Mouse (Mus musculus) CH12.LX (cell line): ENCODE data around the gene Myom3.

Experiments
- CHD2 ChIP-seq: IDR thresholded peaks from 2 replicates; pipeline ENCODE4 v1.6.1; 2011; ENCODE audit warnings: low read length, improper control_type of control experiment
- CTCF ChIP-seq, 2 experiments: IDR thresholded peaks in 1 of 2; conservative IDR thresholded peaks in 1 of 2; 2 replicates each; pipeline ENCODE4 v1.5.1; 2011 to 2012; ENCODE audit warnings: low read depth in 2 of 2, low read length in 2 of 2, improper control_type of control experiment in 1 of 2, inconsistent platforms in 1 of 2, mild to moderate bottlenecking in 1 of 2, moderate library complexity in 1 of 2
- E2F4 ChIP-seq: IDR thresholded peaks from 2 replicates; pipeline ENCODE4 v1.6.1; 2011; ENCODE audit warnings: low read depth, low read length, improper control_type of control experiment; ENCODE audit not compliant: insufficient replicate concordance
- EP300 ChIP-seq: IDR thresholded peaks from 2 replicates; pipeline ENCODE4 v1.6.1; 2011; ENCODE audit warnings: low read length, improper control_type of control experiment
- GABPA ChIP-seq: IDR thresholded peaks from 2 replicates; pipeline ENCODE4 v1.6.1; 2012; ENCODE audit warnings: low read depth, low read length, improper control_type of control experiment, inconsistent platforms; ENCODE audit not compliant: insufficient replicate concordance
- HCFC1 ChIP-seq: IDR thresholded peaks from 2 replicates; pipeline ENCODE4 v1.6.1; 2012; ENCODE audit warnings: low read depth, mild to moderate bottlenecking, inconsistent platforms, low read length, improper control_type of control experiment
- MAFK ChIP-seq: IDR thresholded peaks from 2 replicates; pipeline ENCODE4 v1.6.1; 2011; ENCODE audit warnings: low read length, improper control_type of control experiment; ENCODE audit not compliant: insufficient replicate concordance
- MEF2A ChIP-seq: IDR thresholded peaks from 2 replicates; pipeline ENCODE4 v1.6.1; 2014; ENCODE audit warnings: low read depth, mild to moderate bottlenecking, inconsistent platforms, low read length, improper control_type of control experiment, borderline replicate concordance
- MYC ChIP-seq: IDR thresholded peaks from 2 replicates; pipeline ENCODE4 v1.6.1; 2011; ENCODE audit warnings: low read depth, mild to moderate bottlenecking, improper control_type of control experiment, low read length
- NELFE ChIP-seq: IDR thresholded peaks from 2 replicates; pipeline ENCODE4 v1.6.1; 2011; ENCODE audit warnings: low read depth, low read length, improper control_type of control experiment
- NRF1 ChIP-seq: IDR thresholded peaks from 2 replicates; pipeline ENCODE4 v1.6.1; 2014; ENCODE audit warnings: low read depth, mild to moderate bottlenecking, inconsistent platforms, low read length, improper control_type of control experiment, moderate library complexity
- POLR2A ChIP-seq: IDR thresholded peaks from 2 replicates; pipeline ENCODE4 v1.6.1; 2011; ENCODE audit warnings: low read depth, mild to moderate bottlenecking, improper control_type of control experiment, low read length
- POLR2AphosphoS2 ChIP-seq: IDR thresholded peaks from 2 replicates; pipeline ENCODE4 v1.6.1; 2011; ENCODE audit warnings: low read depth, low read length, improper control_type of control experiment
- TCF12 ChIP-seq: IDR thresholded peaks from 2 replicates; pipeline ENCODE4 v1.6.1; 2014; ENCODE audit warnings: low read depth, mild to moderate bottlenecking, inconsistent platforms, low read length, improper control_type of control experiment

- TF ChIP-seq MYC (no peak), CTCF (conservative IDR thresholded peaks at IDR 0.05 in 1 of 2, IDR thresholded peaks at IDR 0.05 in 1 of 2; ENCODE audit: low read depth in 2 of 2, low read length in 2 of 2) (no peak), MAFK (no peak), POLR2A (no peak), POLR2AphosphoS2 (no peak), GABPA (no peak), E2F4 (no peak), TCF12 (no peak), HCFC1 (no peak), MEF2A (no peak), NRF1 (no peak), NELFE (no peak), EP300 (no peak), CHD2 (no peak)
Observed at GRCm38 (mm10) chr4:135844400-135844799, 84.9 kb downstream of the Myom3 start.
